ENCODE assay signal across 7 mouse cellular contexts in genomic region chr10:128455280-128455679, GRCm38 (mm10). TPM values are rescaled to one million over a fixed set of nuclear protein-coding genes. Genes with fewer than 3 reads are reported as not detected.
DNase-seq lines count a peak whose midpoint lies in the region; ATAC-seq and TF ChIP-seq lines count a peak whose summit lies in the region.

No protein-coding gene starts in this region.

- H3K4me3 ChIP-seq in hindbrain, embryonic 12.5 days = no peak overlapping the region

- no peaks in the 10 kb centered on the region for H3K9me3 ChIP-seq in hindbrain, embryonic 12.5 days (replicated peaks)

- WGBS in hindbrain, embryonic 12.5 days = 5% methylated on average over 6 of the region's 6 CpGs

- DNase-seq in Patski (ENCODE audit: low read depth, low spot score) = no peak
- DNase-seq in cerebellum, adult 8-10 months = peak; percentile 70
- DNase-seq in forelimb bud, embryonic 11.5 days (ENCODE audit: low read depth, low spot score) = peak; percentile 82
- peak; percentile 65 to 87 for DNase-seq in layer of hippocampus, postnatal 14 days (ENCODE audit: low spot score in 2 of 2)
- DNase-seq in lung, postnatal 4 days = peak; percentile 38 to 82
- peak; percentile 93 for DNase-seq in retina, postnatal 1 day

- H3K27ac ChIP-seq in hindbrain, embryonic 12.5 days = no peak overlapping the region

- POLR2A ChIA-PET in Patski (lab: Charles Lee) = interaction anchor here (0.6 to 0.7 kb wide), 2 partner anchors 47 to 81 kb away, joined by 3 read pairs; no protein-coding TSS in a partner anchor

- H3K4me2 ChIP-seq in hindbrain, embryonic 12.5 days (replicated peaks) = 0 out of 2 replicates have a peak overlapping the region, but pooled peaks have one; percentile 31

- H3K4me1 ChIP-seq in hindbrain, embryonic 12.5 days = peaks cover 2% of the 10 kb centered on the region

- peak; percentile 57 for TF ChIP-seq CTCF in Patski (IDR thresholded peaks at IDR 0.05)

- no peak overlapping the region for H3K9ac ChIP-seq in hindbrain, embryonic 12.5 days

- H3K27me3 ChIP-seq in Patski = no peaks in the 10 kb centered on the region
- H3K27me3 ChIP-seq in hindbrain, embryonic 12.5 days = no peaks in the 10 kb centered on the region

- ATAC-seq in Patski = no peak
- no peak for ATAC-seq in hindbrain, embryonic 12.5 days (ENCODE audit: low FRiP score)

- no peaks in the 10 kb centered on the region for H3K36me3 ChIP-seq in hindbrain, embryonic 12.5 days

- CTCF ChIA-PET in Patski (lab: Charles Lee) = interaction anchor here (0.8 to 2.1 kb wide), 3 partner anchors 89 to 97 kb away, joined by 3 to 5 read pairs (median 5); no protein-coding TSS in a partner anchor

- in situ Hi-C loops in Patski (cut with MboI; ENCODE audit: low pct_unique_long_range_greater_than_20kb) = loop anchor here (5.0 kb wide), 3 partner anchors 48 to 118 kb away; partner anchors contain the start of genes Coq10a and Cs

RNA-seq across cellular contexts. Expression of gene Smarcc2, which starts 3.8 kb away (rescaled TPM):
- 102 TPM for polyA plus RNA-seq in Patski (2021)
- 195 and 215 TPM in 2 replicates for polyA plus RNA-seq in hindbrain, embryonic 12.5 days (2016; fragmentation: Nextera tagmentation; extraction: Ambion mirVana)
- 100 to 1,000 TPM; 208 to 212 TPM for total RNA-seq in layer of hippocampus, postnatal 14 days (2021)

RNA-seq across cellular contexts. Expression of gene Myl6, which starts 38.7 kb away (rescaled TPM):
- polyA plus RNA-seq in Patski (2021) = 1,994 TPM
- 836 and 860 TPM in 2 replicates for polyA plus RNA-seq in hindbrain, embryonic 12.5 days (2016; fragmentation: Nextera tagmentation; extraction: Ambion mirVana)
- 100 to 1,000 TPM; 596 to 608 TPM for total RNA-seq in layer of hippocampus, postnatal 14 days (2021)

RNA-seq across cellular contexts. Expression of gene Myl6b, which starts 43.2 kb away (rescaled TPM):
- 54.1 TPM for polyA plus RNA-seq in Patski (2021)
- 2.9 and 3.3 TPM in 2 replicates for polyA plus RNA-seq in hindbrain, embryonic 12.5 days (2016; fragmentation: Nextera tagmentation; extraction: Ambion mirVana)
- total RNA-seq in layer of hippocampus, postnatal 14 days (2021) = 10 to 100 TPM; 15.5 to 16.2 TPM

RNA-seq across cellular contexts. Expression of gene Rnf41, which starts 43.8 kb away (rescaled TPM):
- 43.3 TPM for polyA plus RNA-seq in Patski (2021)
- 60.8 and 61.4 TPM in 2 replicates for polyA plus RNA-seq in hindbrain, embryonic 12.5 days (2016; fragmentation: Nextera tagmentation; extraction: Ambion mirVana)
- total RNA-seq in layer of hippocampus, postnatal 14 days (2021) = 10 to 100 TPM; 67.2 to 72.0 TPM

RNA-seq across cellular contexts. Expression of gene Nabp2, which starts 44.0 kb away (rescaled TPM):
- polyA plus RNA-seq in Patski (2021) = 85.0 TPM
- polyA plus RNA-seq in hindbrain, embryonic 12.5 days (2016; fragmentation: Nextera tagmentation; extraction: Ambion mirVana) = 102 and 104 TPM in 2 replicates
- 10 to 100 TPM; 94.5 TPM for total RNA-seq in layer of hippocampus, postnatal 14 days (2021)

Comparison
In these comparisons a context has a peak if more than half of its experiments do, and no peak if none do; other contexts are left out.
1. RNA of gene Myl6b, which starts 43.2 kb away (polyA plus RNA-seq): 54.1 TPM in Patski (single experiment); 2.9 to 3.3 TPM in hindbrain, embryonic 12.5 days; every median in the first group is over 10 times any median in the second.